Mouse (Mus musculus): ENCODE measurements around the gene Clec2g. TPM values are rescaled to one million over a fixed set of nuclear protein-coding genes. Genes with fewer than 3 reads are reported as not detected.
"Not testable (repeated sequence)": the region's sequence is repeated elsewhere in the genome, so short reads cannot be mapped to it uniquely, and the experiment has no call there.

The Clec2g gene
- total RNA-seq, 2 experiments from 2014 or later = 1.2 to 2.7 TPM

- intact Hi-C loops (cut with DNase I); DNase-seq (ENCODE audit: low spot score): not testable (repeated sequence)
Observed at GRCm38 (mm10) chr6:128970508-128971393, 36.6 kb downstream of the Clec2g start.

GRCm38 (mm10) chr6:128971394-128972039 is 37.3 kb downstream of the Clec2g start:
- intact Hi-C loops (cut with DNase I) = loop anchor here (1.0 kb wide), 1 partner anchor 83 kb away; no protein-coding TSS in a partner anchor
- DNase-seq (ENCODE audit: low spot score) = no peak

- DNase-seq (ENCODE audit: low spot score) = no peak
- intact Hi-C loops (cut with DNase I) = loop anchor here (1.0 kb wide), 1 partner anchor 84 kb away; no protein-coding TSS in a partner anchor
Observed at GRCm38 (mm10) chr6:128972156-128972555, 38.0 kb downstream of the Clec2g start.

- no peak for DNase-seq (ENCODE audit: low spot score)
- intact Hi-C loops (cut with DNase I) = loop anchor here (1.0 kb wide), 1 partner anchor 85 kb away; no protein-coding TSS in a partner anchor
Observed at GRCm38 (mm10) chr6:128972687-128973438, 38.7 kb downstream of the Clec2g start.

- intact Hi-C loops (cut with DNase I) = no loop called here
- DNase-seq (ENCODE audit: low spot score) = no peak
Observed at GRCm38 (mm10) chr6:128973439-128973697, 39.2 kb downstream of the Clec2g start.

- DNase-seq (ENCODE audit: low spot score); intact Hi-C loops (cut with DNase I): not testable (repeated sequence)
Observed at GRCm38 (mm10) chr6:128974850-128975249, 40.7 kb downstream of the Clec2g start.

GRCm38 (mm10) chr6:128976194-128976593 is 42.0 kb downstream of the Clec2g start:
- no peak for DNase-seq (ENCODE audit: low spot score)
- intact Hi-C loops (cut with DNase I) = no loop called here

GRCm38 (mm10) chr6:128981951-128982541 is 47.9 kb downstream of the Clec2g start:
- not testable (repeated sequence) for DNase-seq (ENCODE audit: low spot score)
- intact Hi-C loops (cut with DNase I) = loop anchor here (10.0 kb wide), 1 partner anchor 203 kb away; the partner anchor contains the start of gene Clec2d

- no peak for DNase-seq (ENCODE audit: low spot score)
- intact Hi-C loops (cut with DNase I) = no loop called here
Observed at GRCm38 (mm10) chr6:128992337-128992736, 58.2 kb downstream of the Clec2g start.

- intact Hi-C loops (cut with DNase I) = no loop called here
- no peak for DNase-seq (ENCODE audit: low spot score)
Observed at GRCm38 (mm10) chr6:128992753-128993152, 58.6 kb downstream of the Clec2g start.

GRCm38 (mm10) chr6:128993221-128993620 is 59.0 kb downstream of the Clec2g start:
- DNase-seq (ENCODE audit: low spot score) = no peak
- intact Hi-C loops (cut with DNase I) = no loop called here

- intact Hi-C loops (cut with DNase I) = no loop called here
- DNase-seq (ENCODE audit: low spot score) = no peak
Observed at GRCm38 (mm10) chr6:128994336-128994735, 60.2 kb downstream of the Clec2g start.

- intact Hi-C loops (cut with DNase I) = no loop called here
- DNase-seq (ENCODE audit: low spot score) = no peak
Observed at GRCm38 (mm10) chr6:128994742-128995141, 60.6 kb downstream of the Clec2g start.

- DNase-seq (ENCODE audit: low spot score) = no peak
- intact Hi-C loops (cut with DNase I) = no loop called here
Observed at GRCm38 (mm10) chr6:128995250-128996053, 61.3 kb downstream of the Clec2g start.

- intact Hi-C loops (cut with DNase I) = no loop called here
- DNase-seq (ENCODE audit: low spot score) = no peak
Observed at GRCm38 (mm10) chr6:128996054-128996767, 62.0 kb downstream of the Clec2g start.

- intact Hi-C loops (cut with DNase I) = no loop called here
- no peak for DNase-seq (ENCODE audit: low spot score)
Observed at GRCm38 (mm10) chr6:128996768-128997442, 62.7 kb downstream of the Clec2g start.

- intact Hi-C loops (cut with DNase I) = no loop called here
- DNase-seq (ENCODE audit: low spot score) = no peak
Observed at GRCm38 (mm10) chr6:129001392-129001791, 67.2 kb downstream of the Clec2g start.

GRCm38 (mm10) chr6:129008552-129008951 is 74.4 kb downstream of the Clec2g start:
- no peak for DNase-seq (ENCODE audit: low spot score)
- intact Hi-C loops (cut with DNase I) = no loop called here
